Mouse (Mus musculus): ENCODE data around the gene Olfr1052.
"Not testable (repeated sequence)": the region's sequence is repeated elsewhere in the genome, so short reads cannot be mapped to it uniquely, and the experiment has no call there.

Olfr1052 gene

GRCm38 (mm10) chr2:86292155-86292554 is at the start of gene Olfr1052:
TSS of gene Olfr1052 (plus strand) at chr2:86292455.
- DNase-seq (ENCODE audit: low spot score), result no peak

- DNase-seq (ENCODE audit: low spot score), result not testable (repeated sequence)
Observed at GRCm38 (mm10) chr2:86258228-86258627, 34.0 kb upstream of the Olfr1052 start, which contains the start of gene Olfr1049. TSS of gene Olfr1049 (minus strand) at chr2:86258328.

GRCm38 (mm10) chr2:86278988-86279387 is 13.3 kb upstream of the Olfr1052 start, which contains the start of gene Olfr1051:
TSS of gene Olfr1051 (minus strand) at chr2:86279088.
- DNase-seq (ENCODE audit: low spot score), result not testable (repeated sequence)

GRCm38 (mm10) chr2:86315184-86315583 is 22.9 kb downstream of the Olfr1052 start, which contains the start of gene Olfr1053:
TSS of gene Olfr1053 (minus strand) at chr2:86315284.
- no peak for DNase-seq (ENCODE audit: low spot score)

- no peak for DNase-seq (ENCODE audit: low spot score)
Observed at GRCm38 (mm10) chr2:86335333-86335732, 43.1 kb downstream of the Olfr1052 start, which contains the start of gene Olfr1054. TSS of gene Olfr1054 (minus strand) at chr2:86335433.
